Mouse (Mus musculus) brain, adult 10 weeks (tissue): ENCODE measurements around the gene Crip3. TPM values are rescaled to one million over a fixed set of nuclear protein-coding genes. Genes with fewer than 3 reads are reported as not detected.

Experiments used
- polyA plus RNA-seq: library from polyadenylated mRNA; stranded (reverse); fragments of 350-450 nt; fragmentation: Illumina TruSeq; extraction: RNeasy Lipid Tissue Mini Kit (QIAGEN cat#74804); gene quantifications from one replicate; pipeline ENCODE4 v1.2.3, GENCODE M21; 2015; ENCODE audit warnings: low read depth, low replicate concordance

Gene Crip3
- 2.9 TPM for polyA plus RNA-seq

DNA sequence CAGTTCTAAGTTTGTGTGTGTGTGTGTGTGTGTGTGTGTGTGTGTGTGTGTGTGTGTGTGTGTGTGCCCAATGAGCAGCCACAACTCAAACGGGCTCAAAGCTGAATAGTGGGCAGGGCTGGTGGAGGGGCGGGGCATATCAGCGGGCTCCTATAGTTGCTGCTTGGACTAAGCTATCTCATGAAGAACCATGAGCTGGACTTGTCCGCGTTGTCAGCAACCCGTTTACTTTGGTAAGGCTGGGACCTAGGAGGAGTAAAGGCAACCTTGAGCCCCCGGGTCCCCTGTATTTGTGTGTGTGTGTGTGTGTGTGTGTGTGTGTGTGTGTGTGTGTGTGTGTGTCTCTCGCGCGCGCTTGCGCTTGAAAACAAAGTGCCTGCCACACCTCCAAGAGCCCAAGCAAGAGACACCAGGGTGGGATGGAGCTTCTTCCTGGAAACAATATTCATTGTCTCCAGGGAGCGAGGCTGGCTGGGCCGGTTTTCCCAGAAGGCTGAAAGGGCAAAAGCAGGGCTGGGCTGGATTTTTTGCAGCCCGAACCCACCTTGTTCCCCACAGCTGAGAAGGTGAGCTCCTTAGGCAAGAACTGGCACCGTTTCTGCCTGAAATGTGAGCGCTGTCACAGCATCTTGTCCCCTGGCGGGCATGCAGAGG is at the start of gene Crip3:
Crip3 (plus strand) TSS at position 166 of the 654 bp plus-strand sequence.

DNA sequence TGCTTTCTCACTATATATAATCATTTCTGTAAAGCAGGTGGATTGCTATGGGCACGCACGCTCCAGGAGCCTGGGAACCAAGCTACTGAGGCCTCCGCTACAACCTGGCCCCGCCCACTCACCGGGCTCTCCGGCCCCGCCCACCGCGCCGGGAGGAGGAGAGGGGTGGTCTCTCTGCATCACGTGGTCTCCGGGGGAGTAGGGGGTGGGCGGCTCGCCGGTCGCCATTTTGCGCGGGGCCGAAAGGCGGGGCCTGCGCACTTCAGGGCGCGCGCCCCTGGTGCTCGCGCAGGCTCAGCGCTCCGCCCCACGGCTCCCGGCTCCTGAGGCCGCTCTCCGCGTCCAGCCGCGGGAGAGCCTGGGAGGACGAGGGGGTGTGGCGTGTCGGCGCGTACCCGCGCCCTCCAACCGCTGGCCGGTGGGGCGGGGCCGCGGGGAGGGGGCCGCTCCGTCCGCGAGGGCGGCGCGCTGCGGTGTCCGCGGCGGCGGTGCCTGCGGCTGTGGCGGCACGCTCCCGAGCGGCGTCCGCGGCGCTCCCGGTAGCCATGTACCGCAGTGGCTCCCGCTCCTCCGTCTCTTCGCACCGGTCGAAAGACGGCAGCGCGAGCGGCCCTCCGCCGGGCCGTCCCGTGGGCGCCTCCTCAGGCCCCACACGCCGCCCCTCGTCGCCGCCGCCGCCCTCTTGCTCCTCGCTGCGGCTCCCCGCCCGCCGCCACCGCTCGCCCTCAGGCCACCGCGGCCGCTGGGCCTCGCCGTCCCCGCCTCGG is 45.2 kb upstream of the Crip3 start, which contains the start of gene Zfp318:
Zfp318 (plus strand) TSS at position 438 of the 767 bp plus-strand sequence.

DNA sequence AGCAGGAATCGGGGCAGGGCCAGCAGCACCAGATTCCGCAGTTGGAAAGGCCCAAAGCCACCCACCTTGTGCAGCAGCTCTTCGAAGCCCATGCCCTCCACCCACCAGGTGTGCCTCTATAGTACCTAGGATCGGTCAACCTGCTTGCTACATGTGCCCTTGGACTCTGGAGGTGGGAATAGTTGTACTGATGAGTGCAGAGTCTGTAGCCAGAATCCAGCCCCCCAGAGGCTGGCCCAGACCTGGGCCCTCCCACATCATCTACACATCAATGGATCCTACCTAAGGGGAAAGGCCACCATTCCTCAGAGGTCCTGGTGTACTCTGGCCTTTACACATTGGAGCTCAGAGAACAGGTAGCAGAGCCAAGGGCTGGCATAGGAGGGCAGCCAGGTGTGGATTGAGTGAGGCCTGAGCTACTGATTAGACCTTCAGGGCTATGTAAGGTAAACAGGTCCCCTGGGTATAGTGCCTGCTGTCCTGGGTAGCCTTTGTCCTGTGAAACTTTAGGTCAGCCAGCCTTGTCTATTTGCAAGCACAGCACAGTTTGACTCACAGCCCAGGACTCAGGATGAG is 9.7 kb downstream of the Crip3 start, which contains the start of gene Slc22a7:
Slc22a7 (minus strand) TSS at position 160 of the 576 bp plus-strand sequence.

Other genes starting within 250 kb of the Crip3 start
- 3.9 TPM for gene Polh, start 226.3 kb upstream of the Crip3 start, polyA plus RNA-seq
- gene Xpo5, start 226.1 kb upstream of the Crip3 start, polyA plus RNA-seq = 28.6 TPM
- gene Polr1c, start 180.9 kb upstream of the Crip3 start, polyA plus RNA-seq = 41.5 TPM
- gene Yipf3, start 180.8 kb upstream of the Crip3 start, polyA plus RNA-seq = 66.5 TPM
- 44.4 TPM for gene Lrrc73, start 175.4 kb upstream of the Crip3 start, polyA plus RNA-seq
- gene Tjap1, start 145.9 kb upstream of the Crip3 start, polyA plus RNA-seq = 31.4 TPM
- 36.9 TPM for gene Dlk2, start 131.5 kb upstream of the Crip3 start, polyA plus RNA-seq
- 5.0 TPM for gene Abcc10, start 100.6 kb upstream of the Crip3 start, polyA plus RNA-seq
- gene Zfp318, start 45.2 kb upstream of the Crip3 start, polyA plus RNA-seq = 30.7 TPM
- gene Slc22a7, start 9.5 kb downstream of the Crip3 start, polyA plus RNA-seq = not detected
- 47.4 TPM for gene Ttbk1, start 58.7 kb downstream of the Crip3 start, polyA plus RNA-seq
- gene Dnph1, start 67.8 kb downstream of the Crip3 start, polyA plus RNA-seq = 5.6 TPM
- 29.7 TPM for gene Cul9, start 117.5 kb downstream of the Crip3 start, polyA plus RNA-seq
- 37.9 TPM for gene Srf, start 127.2 kb downstream of the Crip3 start, polyA plus RNA-seq
- gene Ptk7, start 200.6 kb downstream of the Crip3 start, polyA plus RNA-seq = 6.1 TPM
- 21.9 TPM for gene Klc4, start 217.1 kb downstream of the Crip3 start, polyA plus RNA-seq
- gene Mrpl2, start 217.3 kb downstream of the Crip3 start, polyA plus RNA-seq = 64.3 TPM
- 18.4 TPM for gene Cul7, start 221.4 kb downstream of the Crip3 start, polyA plus RNA-seq
- gene Rrp36, start 245.4 kb downstream of the Crip3 start, polyA plus RNA-seq = 24.6 TPM
- gene Mea1, start 249.9 kb downstream of the Crip3 start, polyA plus RNA-seq = 213 TPM